Mouse (Mus musculus) hematopoietic stem cell, adult 5-6 weeks (primary cell): Measurements from ENCODE around the gene Cdk5r1. TPM values are rescaled to one million over a fixed set of nuclear protein-coding genes. Genes with fewer than 3 reads are reported as not detected.

Experiments
- ATAC-seq, 2 experiments: fragments of 125-278 bp in 1 of 2; replicated peaks in 1 of 2; 2 replicates each; pipeline ENCODE4 v1.8.0; 2016 to 2017; ENCODE audit warnings: inconsistent platforms in 2 of 2, mild to moderate bottlenecking in 2 of 2, moderate number of reproducible peaks in 2 of 2, low read depth in 1 of 2, moderate TSS enrichment in 1 of 2; ENCODE audit not compliant: low FRiP score in 2 of 2, poor library complexity in 2 of 2, severe bottlenecking in 2 of 2, insufficient read depth in 1 of 2, low TSS enrichment in 1 of 2
- total RNA-seq: library from RNA; stranded (forward); fragments of 172-1452, 232-1000 nt; gene quantifications from 2 replicates; pipeline ENCODE4 v1.2.3, GENCODE M21; 2017

Gene Cdk5r1
- total RNA-seq, 1 experiment from 2014 or later: 1.1 TPM

DNA sequence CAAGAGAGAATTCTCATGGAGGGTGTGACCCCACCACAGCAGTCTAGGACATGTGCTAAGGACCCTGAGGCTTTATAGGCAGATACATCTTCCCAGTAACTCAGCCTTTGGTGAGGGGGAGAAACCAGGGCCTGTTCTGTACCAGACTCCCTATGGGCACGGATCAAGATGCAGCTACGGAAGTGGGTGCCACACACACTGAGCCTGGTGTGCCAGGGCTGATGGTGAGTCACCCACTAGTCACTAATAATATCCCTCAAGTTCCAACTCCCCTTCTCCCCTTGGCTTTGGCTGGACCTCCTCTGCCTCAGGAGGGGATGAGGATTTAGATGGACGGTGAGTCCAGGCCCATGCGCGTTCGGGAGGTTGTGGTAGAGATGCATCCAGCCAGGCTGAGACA lies 19.1 kb downstream of the Cdk5r1 start:
- no peak for ATAC-seq

GRCm38 (mm10) chr11:80496640-80497039 lies 19.8 kb downstream of the Cdk5r1 start:
- ATAC-seq: no peak

- no peak for ATAC-seq
These were observed 20.5 kb downstream of the Cdk5r1 start for GRCm38 (mm10) chr11:80497225-80497919.

- ATAC-seq: no peak
These were observed 21.7 kb downstream of the Cdk5r1 start for GRCm38 (mm10) chr11:80498328-80499070.

GRCm38 (mm10) chr11:80499550-80499952 lies 22.7 kb downstream of the Cdk5r1 start:
- ATAC-seq: no peak

- no peak for ATAC-seq
These were observed 26.5 kb downstream of the Cdk5r1 start for GRCm38 (mm10) chr11:80503281-80503680.

DNA sequence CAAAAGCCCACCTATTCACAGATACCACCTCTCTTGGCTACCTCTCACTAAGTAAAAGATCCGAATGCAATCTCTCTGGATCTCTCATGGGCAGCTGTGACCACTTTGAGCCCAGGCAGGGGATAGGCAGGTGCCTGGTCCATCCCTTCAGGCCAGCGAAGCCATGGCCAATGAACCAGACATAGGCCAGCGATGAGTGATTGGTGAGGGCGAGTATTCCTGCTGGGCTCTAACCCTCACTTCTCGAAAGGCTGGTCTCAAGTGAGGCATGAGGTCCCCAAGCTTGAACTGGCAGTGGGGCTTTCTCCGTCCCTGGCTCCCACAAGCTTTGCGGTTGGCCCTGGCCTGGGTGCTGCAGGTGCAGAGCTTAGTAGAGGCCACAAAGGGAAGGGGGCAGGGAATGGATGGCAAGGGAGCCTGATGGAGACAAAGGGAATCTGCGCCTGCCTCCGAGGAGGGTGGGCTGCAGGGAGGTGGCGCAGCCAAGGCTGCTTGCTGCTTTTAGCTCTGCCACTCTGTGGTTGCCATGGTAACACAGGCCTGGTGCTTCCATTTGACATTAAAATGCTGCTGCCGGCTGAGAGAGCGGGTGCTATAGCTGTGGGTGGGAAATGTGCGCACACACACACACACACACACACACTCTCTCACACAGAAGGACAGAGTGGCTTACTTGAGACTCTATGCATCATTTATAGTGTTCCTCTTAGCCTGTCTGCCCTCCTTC lies 27.1 kb downstream of the Cdk5r1 start:
- no peak for ATAC-seq

GRCm38 (mm10) chr11:80504519-80505385 lies 27.9 kb downstream of the Cdk5r1 start:
- ATAC-seq: peak; percentile 24 to 76; a peak in 1 of 4 replicates

DNA sequence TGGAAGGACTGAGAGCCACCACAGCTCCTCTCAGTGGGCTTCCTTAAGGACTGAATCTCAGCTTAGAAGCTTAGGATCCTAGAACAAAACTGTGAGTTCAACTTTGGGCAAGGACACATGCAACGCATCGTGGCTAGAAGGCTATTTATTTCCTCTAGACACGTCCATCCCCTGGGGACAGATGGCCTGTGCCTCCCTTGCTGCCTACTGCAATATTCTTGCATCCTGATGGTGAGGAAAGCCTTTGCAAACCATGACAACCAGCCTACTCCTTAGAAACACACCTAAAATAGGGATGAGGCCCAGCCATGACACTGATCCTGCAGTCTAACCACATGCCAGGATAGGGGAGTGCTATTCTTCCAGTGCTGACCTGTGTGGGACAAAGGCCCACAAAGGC lies 28.8 kb downstream of the Cdk5r1 start:
- no peak for ATAC-seq

- no peak for ATAC-seq
These were observed 29.7 kb downstream of the Cdk5r1 start for GRCm38 (mm10) chr11:80506483-80506882.

- no peak for ATAC-seq
These were observed 31.0 kb downstream of the Cdk5r1 start for GRCm38 (mm10) chr11:80507791-80508190.

- ATAC-seq: peak; percentile 44 to 61
These were observed 31.7 kb downstream of the Cdk5r1 start for GRCm38 (mm10) chr11:80508361-80509175.

DNA sequence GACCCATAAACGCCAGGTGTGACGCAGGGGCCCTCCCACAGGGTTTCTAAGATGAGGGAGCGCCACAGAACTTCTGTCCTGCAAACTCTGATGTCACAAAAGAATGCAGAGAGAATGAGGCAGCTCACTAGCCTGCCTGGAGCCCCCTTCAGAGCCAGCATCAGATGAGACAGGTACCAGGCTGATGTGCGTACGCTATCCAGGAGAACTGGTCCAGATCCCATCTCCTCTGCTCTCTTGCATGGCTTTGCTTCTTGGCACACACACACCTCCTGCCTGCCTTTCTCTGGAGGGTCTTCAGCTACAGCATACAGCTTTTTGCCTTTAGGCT lies 32.3 kb downstream of the Cdk5r1 start:
- ATAC-seq: no peak

DNA sequence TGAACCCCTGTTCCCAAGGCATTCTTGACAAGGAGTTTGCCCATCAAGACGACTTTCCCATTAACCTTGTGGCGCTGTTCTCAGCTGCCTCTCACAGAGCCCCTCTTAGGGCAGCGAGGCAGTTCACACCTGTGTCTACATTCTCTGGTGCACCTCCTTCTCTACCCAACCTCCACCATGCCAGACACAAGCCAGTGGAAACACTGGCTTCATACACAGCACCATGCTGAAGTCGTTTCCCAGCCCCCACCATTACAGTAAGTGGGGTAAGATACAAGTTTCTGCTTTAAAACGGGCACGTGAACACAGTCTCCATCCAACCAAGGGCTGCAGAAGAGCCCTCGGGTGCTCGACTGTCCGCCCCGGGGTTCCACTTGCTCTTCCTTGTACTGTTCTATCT lies 33.3 kb downstream of the Cdk5r1 start:
- no peak for ATAC-seq

GRCm38 (mm10) chr11:80512313-80513056 lies 35.7 kb downstream of the Cdk5r1 start:
- no peak for ATAC-seq

DNA sequence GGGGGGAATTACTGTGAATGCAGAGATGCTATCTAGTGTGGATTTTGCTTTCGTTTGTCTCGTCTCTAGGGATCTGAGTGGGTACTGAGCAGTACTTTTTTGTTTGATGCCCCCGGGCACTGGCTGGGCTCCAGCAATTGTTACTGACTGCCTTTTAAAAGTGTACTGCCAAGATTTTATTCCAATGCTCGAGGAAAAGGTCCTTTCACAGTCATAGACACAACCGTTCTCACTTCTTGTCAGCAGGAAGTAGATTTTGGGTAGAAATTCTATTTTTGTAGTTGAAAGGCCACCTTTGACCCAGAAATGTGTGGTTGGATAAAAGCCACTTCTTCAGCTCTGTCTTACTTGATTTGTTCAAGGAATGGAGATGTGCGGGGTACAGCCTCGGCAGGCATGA lies 37.0 kb downstream of the Cdk5r1 start:
- ATAC-seq: no peak
